Mouse (Mus musculus): Measurements from ENCODE around the gene Cdk11b.

The Cdk11b gene

GRCm38 (mm10) chr4:155624338-155625291 lies at the start of gene Cdk11b:
Gene Cdk11b (plus strand): TSS chr4:155624854.
- peak; percentile 97 to 99 for DNase-seq

GRCm38 (mm10) chr4:155574931-155575330 lies 49.7 kb upstream of the Cdk11b start:
- DNase-seq, result no peak

- no peak for DNase-seq
Observed at GRCm38 (mm10) chr4:155575521-155575920, 49.1 kb upstream of the Cdk11b start.

GRCm38 (mm10) chr4:155577132-155577531 lies 47.5 kb upstream of the Cdk11b start:
- DNase-seq, result no peak

- no peak for DNase-seq
Observed at GRCm38 (mm10) chr4:155577741-155578140, 46.9 kb upstream of the Cdk11b start.

GRCm38 (mm10) chr4:155578336-155579125 lies 46.1 kb upstream of the Cdk11b start:
- DNase-seq, result peak in 1 of 2 experiments; percentile 59

GRCm38 (mm10) chr4:155580420-155580819 lies 44.2 kb upstream of the Cdk11b start:
- DNase-seq, result peak in 1 of 2 experiments; percentile 69

- DNase-seq, result no peak
Observed at GRCm38 (mm10) chr4:155582279-155582905, 42.3 kb upstream of the Cdk11b start.

GRCm38 (mm10) chr4:155589356-155589755 lies 35.3 kb upstream of the Cdk11b start:
- no peak for DNase-seq

GRCm38 (mm10) chr4:155591012-155591719 lies 33.5 kb upstream of the Cdk11b start:
- no peak for DNase-seq

GRCm38 (mm10) chr4:155593780-155594179 lies 30.9 kb upstream of the Cdk11b start:
- DNase-seq, result peak in 1 of 2 experiments; percentile 27

- DNase-seq, result no peak
Observed at GRCm38 (mm10) chr4:155595777-155596176, 28.9 kb upstream of the Cdk11b start.

- DNase-seq, result no peak
Observed at GRCm38 (mm10) chr4:155596606-155597005, 28.0 kb upstream of the Cdk11b start.

- DNase-seq, result no peak
Observed at GRCm38 (mm10) chr4:155598536-155598935, 26.1 kb upstream of the Cdk11b start.

GRCm38 (mm10) chr4:155599901-155600825 lies 24.5 kb upstream of the Cdk11b start:
- no peak for DNase-seq

- DNase-seq, result peak; percentile 93 to 94
Observed at GRCm38 (mm10) chr4:155601091-155601996, 23.3 kb upstream of the Cdk11b start, which contains the start of gene Slc35e2. Gene Slc35e2 (plus strand): TSS chr4:155601416.

- DNase-seq, result no peak
Observed at GRCm38 (mm10) chr4:155601997-155602456, 22.6 kb upstream of the Cdk11b start.

GRCm38 (mm10) chr4:155602753-155603152 lies 21.9 kb upstream of the Cdk11b start:
- DNase-seq, result no peak

GRCm38 (mm10) chr4:155603801-155604200 lies 20.9 kb upstream of the Cdk11b start:
- DNase-seq, result no peak

GRCm38 (mm10) chr4:155605132-155605531 lies 19.5 kb upstream of the Cdk11b start:
- no peak for DNase-seq

Data from lung, postnatal 4 days (tissue).